Mouse (Mus musculus): ENCODE data around the gene Gk5. TPM values are rescaled to one million over a fixed set of nuclear protein-coding genes. Genes with fewer than 3 reads are reported as not detected.
A peak's percentile ranks its signal among the peaks of the same experiment; 100 is the strongest.

Gk5 gene
- polyA plus RNA-seq, 1 experiment from 2014 or later: 3.8 TPM

- Histone ChIP-seq H3K9ac (no peak overlapping the region), H3K4me1 (peaks cover 6% of the 10 kb centered on the region), H3K4me2 (no peak overlapping the region), H3K9me3 (no peaks in the 10 kb centered on the region), H3K27me3 (replicated peaks) (peaks cover 4% of the 10 kb centered on the region; the same call in 1 of the 2 replicates), H3K36me3 (no peaks in the 10 kb centered on the region), H3K27ac (replicated peaks) (no peak overlapping the region), H3K4me3 (no peak overlapping the region)
- 80% methylated on average over 6 of the region's 6 CpGs for WGBS
- no peak for ATAC-seq (ENCODE audit: extremely low read depth, insufficient number of reproducible peaks, low FRiP score, low TSS enrichment)
Measured at GRCm38 (mm10) chr9:96116801-96117200, 2.4 kb upstream of the Gk5 start.

GRCm38 (mm10) chr9:96118216-96118615 is 946 bp upstream of the Gk5 start:
- Histone ChIP-seq H3K4me2 (peak overlapping the region; percentile 84), H3K36me3 (no peaks in the 10 kb centered on the region), H3K4me3 (peak overlapping the region; percentile 80; the same call in 1 of the 2 replicates), H3K9ac (no peak overlapping the region), H3K27me3 (replicated peaks) (peaks cover 4% of the 10 kb centered on the region; the same call in 1 of the 2 replicates), H3K27ac (replicated peaks) (no peak overlapping the region), H3K9me3 (no peaks in the 10 kb centered on the region), H3K4me1 (peaks cover 6% of the 10 kb centered on the region)
- WGBS: 78% methylated on average over 4 of the region's 4 CpGs
- ATAC-seq (ENCODE audit: extremely low read depth, insufficient number of reproducible peaks, low FRiP score, low TSS enrichment): no peak

GRCm38 (mm10) chr9:96127972-96128371 is 8.8 kb downstream of the Gk5 start:
- WGBS: 77% methylated on average over 5 of the region's 5 CpGs
- Histone ChIP-seq H3K4me1 (no peaks in the 10 kb centered on the region), H3K27ac (replicated peaks) (no peak overlapping the region), H3K9ac (no peak overlapping the region), H3K36me3 (peaks cover 6% of the 10 kb centered on the region; the same call in 1 of the 2 replicates), H3K4me3 (no peak overlapping the region), H3K4me2 (no peak overlapping the region), H3K9me3 (no peaks in the 10 kb centered on the region), H3K27me3 (replicated peaks) (no peaks in the 10 kb centered on the region)
- no peak for ATAC-seq (ENCODE audit: extremely low read depth, insufficient number of reproducible peaks, low FRiP score, low TSS enrichment)

- H3K36me3 ChIP-seq: peaks cover 6% of the 10 kb centered on the region; the same call in 1 of the 2 replicates
- H3K4me1 ChIP-seq: peaks cover 13% of the 10 kb centered on the region; the same call in 1 of the 2 replicates
- no peaks in the 10 kb centered on the region for H3K27me3 ChIP-seq (replicated peaks)
- 45% methylated on average over 4 of the region's 4 CpGs for WGBS
- no peak overlapping the region for H3K9ac ChIP-seq
- no peak overlapping the region for H3K4me3 ChIP-seq
- no peak for ATAC-seq (ENCODE audit: extremely low read depth, insufficient number of reproducible peaks, low FRiP score, low TSS enrichment)
- H3K9me3 ChIP-seq: no peaks in the 10 kb centered on the region
- no peak overlapping the region for H3K4me2 ChIP-seq
- no peak overlapping the region for H3K27ac ChIP-seq (replicated peaks)
Measured at GRCm38 (mm10) chr9:96132956-96133603, 13.9 kb downstream of the Gk5 start.

- Histone ChIP-seq H3K4me2 (no peak overlapping the region; the same call in 1 of the 2 replicates), H3K4me3 (no peak overlapping the region), H3K36me3 (peaks cover 13% of the 10 kb centered on the region), H3K4me1 (peaks cover 13% of the 10 kb centered on the region; the same call in 1 of the 2 replicates), H3K27me3 (replicated peaks) (no peaks in the 10 kb centered on the region), H3K27ac (replicated peaks) (no peak overlapping the region), H3K9ac (no peak overlapping the region), H3K9me3 (no peaks in the 10 kb centered on the region)
- WGBS: 75% methylated on average over 7 of the region's 7 CpGs
- no peak for ATAC-seq (ENCODE audit: extremely low read depth, insufficient number of reproducible peaks, low FRiP score, low TSS enrichment)
Measured at GRCm38 (mm10) chr9:96134470-96134869, 15.3 kb downstream of the Gk5 start.

GRCm38 (mm10) chr9:96134916-96135315 is 15.8 kb downstream of the Gk5 start:
- Histone ChIP-seq H3K4me3 (no peak overlapping the region), H3K9me3 (no peaks in the 10 kb centered on the region), H3K27me3 (replicated peaks) (no peaks in the 10 kb centered on the region), H3K4me1 (peaks cover 13% of the 10 kb centered on the region; the same call in 1 of the 2 replicates), H3K36me3 (peaks cover 15% of the 10 kb centered on the region), H3K27ac (replicated peaks) (0 out of 2 replicates have a peak overlapping the region, but pooled peaks have one; percentile 8), H3K9ac (no peak overlapping the region), H3K4me2 (peak overlapping the region; percentile 34)
- 49% methylated on average over 8 of the region's 8 CpGs for WGBS
- no peak for ATAC-seq (ENCODE audit: extremely low read depth, insufficient number of reproducible peaks, low FRiP score, low TSS enrichment)

- WGBS: 65% methylated on average over 7 of the region's 7 CpGs
- Histone ChIP-seq H3K27me3 (replicated peaks) (no peaks in the 10 kb centered on the region), H3K4me3 (no peak overlapping the region), H3K4me1 (peaks cover 13% of the 10 kb centered on the region; the same call in 1 of the 2 replicates), H3K27ac (replicated peaks) (0 out of 2 replicates have a peak overlapping the region, but pooled peaks have one; percentile 8), H3K9me3 (no peaks in the 10 kb centered on the region), H3K36me3 (peaks cover 18% of the 10 kb centered on the region), H3K4me2 (no peak overlapping the region), H3K9ac (no peak overlapping the region)
- ATAC-seq (ENCODE audit: extremely low read depth, insufficient number of reproducible peaks, low FRiP score, low TSS enrichment): no peak
Measured at GRCm38 (mm10) chr9:96135461-96135860, 16.3 kb downstream of the Gk5 start.

GRCm38 (mm10) chr9:96138958-96139357 is 19.8 kb downstream of the Gk5 start:
- no peak overlapping the region for H3K9ac ChIP-seq
- peaks cover 16% of the 10 kb centered on the region; the same call in 1 of the 2 replicates for H3K4me1 ChIP-seq
- H3K4me3 ChIP-seq: no peak overlapping the region
- no peak overlapping the region for H3K27ac ChIP-seq (replicated peaks)
- H3K4me2 ChIP-seq: no peak overlapping the region
- no peaks in the 10 kb centered on the region for H3K27me3 ChIP-seq (replicated peaks)
- no peaks in the 10 kb centered on the region for H3K9me3 ChIP-seq
- ATAC-seq (ENCODE audit: extremely low read depth, insufficient number of reproducible peaks, low FRiP score, low TSS enrichment): no peak
- H3K36me3 ChIP-seq: peaks cover 25% of the 10 kb centered on the region
- 86% methylated on average over 9 of the region's 9 CpGs for WGBS

- H3K4me1 ChIP-seq: peaks cover 11% of the 10 kb centered on the region; the same call in 1 of the 2 replicates
- H3K9ac ChIP-seq: no peak overlapping the region
- H3K4me3 ChIP-seq: no peak overlapping the region
- no peak overlapping the region for H3K27ac ChIP-seq (replicated peaks)
- peaks cover 25% of the 10 kb centered on the region for H3K36me3 ChIP-seq
- no peaks in the 10 kb centered on the region for H3K27me3 ChIP-seq (replicated peaks)
- H3K4me2 ChIP-seq: no peak overlapping the region
- 39% methylated on average over 5 of the region's 5 CpGs for WGBS
- no peak for ATAC-seq (ENCODE audit: extremely low read depth, insufficient number of reproducible peaks, low FRiP score, low TSS enrichment)
- no peaks in the 10 kb centered on the region for H3K9me3 ChIP-seq
Measured at GRCm38 (mm10) chr9:96139876-96140275, 20.7 kb downstream of the Gk5 start.

GRCm38 (mm10) chr9:96140931-96141330 is 21.8 kb downstream of the Gk5 start:
- no peak overlapping the region for H3K4me2 ChIP-seq
- 64% methylated on average over 7 of the region's 7 CpGs for WGBS
- peaks cover 30% of the 10 kb centered on the region for H3K36me3 ChIP-seq
- no peak overlapping the region for H3K27ac ChIP-seq (replicated peaks)
- no peaks in the 10 kb centered on the region for H3K9me3 ChIP-seq
- no peak overlapping the region for H3K9ac ChIP-seq
- no peak overlapping the region for H3K4me3 ChIP-seq
- ATAC-seq (ENCODE audit: extremely low read depth, insufficient number of reproducible peaks, low FRiP score, low TSS enrichment): no peak
- H3K27me3 ChIP-seq (replicated peaks): no peaks in the 10 kb centered on the region
- H3K4me1 ChIP-seq: 0 out of 2 replicates have a peak, but pooled peaks cover 2% of the 10 kb centered on the region

GRCm38 (mm10) chr9:96142499-96142898 is 23.3 kb downstream of the Gk5 start:
- Histone ChIP-seq H3K36me3 (peaks cover 45% of the 10 kb centered on the region), H3K9me3 (no peaks in the 10 kb centered on the region), H3K27me3 (replicated peaks) (no peaks in the 10 kb centered on the region), H3K4me2 (no peak overlapping the region), H3K27ac (replicated peaks) (no peak overlapping the region), H3K4me1 (0 out of 2 replicates have a peak, but pooled peaks cover 2% of the 10 kb centered on the region), H3K4me3 (no peak overlapping the region), H3K9ac (no peak overlapping the region)
- ATAC-seq (ENCODE audit: extremely low read depth, insufficient number of reproducible peaks, low FRiP score, low TSS enrichment): no peak
- 74% methylated on average over 6 of the region's 6 CpGs for WGBS

- Histone ChIP-seq H3K9ac (no peak overlapping the region), H3K27me3 (replicated peaks) (no peaks in the 10 kb centered on the region), H3K9me3 (no peaks in the 10 kb centered on the region), H3K4me2 (no peak overlapping the region), H3K4me1 (0 out of 2 replicates have a peak, but pooled peaks cover 2% of the 10 kb centered on the region), H3K4me3 (no peak overlapping the region), H3K27ac (replicated peaks) (no peak overlapping the region), H3K36me3 (peaks cover 52% of the 10 kb centered on the region)
- WGBS: 90% methylated on average over 4 of the region's 4 CpGs
- no peak for ATAC-seq (ENCODE audit: extremely low read depth, insufficient number of reproducible peaks, low FRiP score, low TSS enrichment)
Measured at GRCm38 (mm10) chr9:96143633-96144032, 24.5 kb downstream of the Gk5 start.
